Mouse (Mus musculus) natural killer cell, adult 2 months (primary cell): ENCODE results near the gene Cmtm4.
"Not testable (repeated sequence)": the region's sequence is repeated elsewhere in the genome, so short reads cannot be mapped to it uniquely, and the experiment has no call there.

Experiments used
- DNase-seq, 2 experiments: peaks; one replicate each; pipeline ENCODE4 v3.0.0; 2022; ENCODE audit warnings: low spot score in 2 of 2

The Cmtm4 gene

DNA sequence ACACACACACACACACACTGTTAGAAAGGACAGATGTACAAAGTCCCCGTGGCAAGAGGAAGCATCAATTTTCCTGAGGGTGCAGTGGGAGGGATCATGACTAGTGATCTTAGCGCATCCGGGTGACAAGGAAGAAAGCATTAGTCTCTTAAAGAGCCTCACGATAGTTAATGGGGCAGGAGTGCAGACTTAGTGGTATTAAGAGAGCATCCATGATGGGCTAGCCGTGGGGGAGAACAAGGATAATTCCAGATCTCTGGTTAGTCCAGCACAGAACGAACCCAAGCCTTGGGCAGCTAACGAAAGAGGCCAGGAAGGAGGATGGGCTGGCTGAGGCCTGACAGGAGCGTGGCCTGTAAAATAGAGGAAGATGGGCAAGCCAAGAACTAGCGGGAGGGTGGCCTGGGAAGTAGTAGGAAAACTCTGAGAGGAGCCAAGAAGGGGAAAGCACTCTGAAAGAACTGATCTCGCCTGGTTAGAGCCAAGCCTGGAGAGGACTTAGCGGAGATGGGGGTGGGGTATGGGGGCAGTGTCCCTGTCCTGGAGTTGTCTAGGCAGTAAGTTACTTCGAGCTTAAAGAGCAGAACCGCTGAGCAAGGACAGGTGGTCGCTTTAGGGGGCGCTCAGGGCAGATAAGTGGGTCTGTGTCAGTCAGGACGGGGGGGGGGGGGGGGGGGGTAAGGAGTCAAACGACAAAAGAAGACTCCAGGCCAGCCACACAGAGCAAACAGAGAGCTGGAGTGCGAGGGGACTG, 56.2 kb downstream of the Cmtm4 start, which contains the start of gene Cmtm3:
Cmtm3 (plus strand) TSS at position 182 of the 754 bp plus-strand sequence.
- DNase-seq = no peak

DNA sequence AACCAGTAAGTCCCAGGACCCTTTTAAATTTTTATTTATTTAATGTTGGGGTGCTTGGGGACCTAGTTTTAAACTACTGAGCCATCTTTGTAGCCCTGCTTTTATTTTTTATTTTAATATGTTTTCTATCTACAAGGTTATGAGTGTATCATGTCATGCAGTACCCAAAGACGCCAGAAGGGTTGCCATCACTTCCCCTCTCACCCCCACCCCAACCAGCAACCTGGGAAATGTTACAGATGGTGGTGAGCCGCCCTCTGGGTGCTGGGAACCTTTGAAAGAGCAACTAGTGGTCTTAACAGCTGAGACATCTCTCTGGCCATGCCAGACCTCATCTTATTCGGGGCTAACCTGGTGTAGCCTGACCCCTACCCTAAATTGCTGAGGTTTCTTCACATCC, 57.7 kb downstream of the Cmtm4 start:
- DNase-seq = peak in 1 of 2 experiments; percentile 15

DNA sequence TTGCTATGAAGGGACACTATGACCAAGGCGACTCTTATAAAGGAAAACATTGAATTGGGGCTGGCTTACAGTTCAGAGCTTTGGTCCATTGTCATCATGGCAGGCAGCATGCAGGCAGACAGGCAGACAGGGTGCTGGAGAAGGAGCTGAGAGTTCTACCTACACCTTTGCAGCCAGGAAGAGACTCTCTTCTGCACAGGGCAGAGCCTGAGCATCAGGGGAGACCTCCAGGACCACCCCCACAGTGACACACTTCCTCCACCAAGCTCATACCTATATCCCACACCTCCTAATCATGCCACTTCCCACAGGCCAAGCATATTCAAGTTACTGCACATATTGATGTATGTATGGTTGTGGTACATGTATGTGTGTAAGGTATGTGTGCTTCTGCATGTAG, 58.8 kb downstream of the Cmtm4 start:
- DNase-seq = no peak

DNA sequence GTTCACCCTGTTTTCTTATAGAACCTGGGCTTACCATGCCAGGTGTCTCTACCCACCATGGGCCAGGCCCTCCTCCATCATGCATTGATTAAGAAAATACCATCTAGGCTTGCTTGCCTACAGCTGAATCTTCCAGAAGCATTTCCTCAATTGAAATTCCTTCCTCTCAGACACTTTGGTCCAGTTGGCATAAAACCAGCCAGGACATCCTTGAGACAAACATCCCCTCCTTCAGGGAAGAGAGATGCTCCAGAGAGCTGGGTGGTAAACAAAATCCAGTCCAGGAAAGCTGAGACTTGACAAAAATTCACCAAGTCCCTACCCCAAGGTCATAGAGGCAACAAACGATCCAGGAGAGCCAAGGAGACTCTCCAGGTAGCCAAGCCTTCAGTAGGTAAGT, 61.4 kb downstream of the Cmtm4 start:
- no peak for DNase-seq

DNA sequence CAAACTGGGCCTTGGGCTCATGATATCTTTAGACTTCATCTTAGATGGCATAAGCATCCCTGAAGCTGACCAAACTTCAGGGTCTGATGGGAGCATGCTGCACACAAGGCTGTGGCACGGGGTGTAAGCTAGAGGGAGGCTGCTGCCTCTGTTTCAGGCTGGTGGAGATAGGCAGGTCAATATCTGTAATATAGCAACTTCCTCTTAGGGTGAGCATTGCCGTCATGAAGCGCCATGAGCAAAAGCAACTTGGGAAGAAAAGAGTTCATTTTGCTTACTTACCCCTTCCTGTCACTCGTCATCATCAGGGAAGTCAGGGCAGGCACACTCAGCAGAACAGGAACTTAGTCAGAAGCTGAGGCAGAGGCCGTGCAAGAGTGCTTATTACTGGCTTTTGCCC, 61.8 kb downstream of the Cmtm4 start:
- DNase-seq = no peak

DNA sequence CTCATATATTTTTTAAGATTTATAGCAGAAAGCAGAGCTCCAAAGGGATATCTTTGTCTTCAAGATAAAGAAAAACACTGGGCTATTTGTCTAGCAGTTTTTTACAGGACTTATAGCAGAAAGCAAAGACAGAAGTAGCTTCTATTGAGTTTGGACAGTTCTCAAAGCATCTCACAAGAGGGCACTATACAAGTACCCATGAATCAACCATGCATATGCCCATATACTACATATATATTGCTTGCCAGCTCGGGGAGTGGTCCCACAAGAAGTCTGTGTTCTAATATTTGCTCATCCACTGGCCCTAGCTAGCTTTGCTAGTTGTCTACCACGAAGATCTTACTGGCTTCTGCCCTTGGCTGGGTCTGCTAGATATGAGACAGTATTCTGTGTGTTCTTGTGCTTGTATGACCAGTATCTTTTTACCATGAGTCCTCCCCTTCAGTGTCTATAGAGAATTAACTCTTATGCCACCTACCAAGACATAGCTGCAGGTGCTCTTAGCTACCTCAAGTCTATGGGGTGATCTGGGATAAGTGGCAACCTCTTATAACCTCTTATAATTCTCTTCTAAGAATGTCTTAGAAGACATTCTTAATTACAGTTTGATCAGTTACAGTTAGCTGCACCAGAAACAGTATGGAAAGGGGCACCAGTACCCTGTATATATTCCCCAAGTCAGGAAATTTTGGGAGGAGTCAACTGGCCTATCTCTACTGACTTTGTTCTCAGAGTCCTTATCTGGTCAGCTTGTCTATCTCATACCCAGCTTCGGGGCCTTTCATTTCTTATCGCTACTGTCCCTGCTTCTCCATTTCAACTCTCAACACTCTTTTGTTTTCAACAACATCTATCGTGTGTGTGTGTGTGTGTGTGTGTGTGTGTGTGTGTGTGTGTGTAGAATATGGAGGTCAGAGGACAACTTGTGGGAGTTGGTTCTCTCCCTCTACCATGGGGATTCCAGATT, 62.7 kb downstream of the Cmtm4 start:
- DNase-seq = no peak

DNA sequence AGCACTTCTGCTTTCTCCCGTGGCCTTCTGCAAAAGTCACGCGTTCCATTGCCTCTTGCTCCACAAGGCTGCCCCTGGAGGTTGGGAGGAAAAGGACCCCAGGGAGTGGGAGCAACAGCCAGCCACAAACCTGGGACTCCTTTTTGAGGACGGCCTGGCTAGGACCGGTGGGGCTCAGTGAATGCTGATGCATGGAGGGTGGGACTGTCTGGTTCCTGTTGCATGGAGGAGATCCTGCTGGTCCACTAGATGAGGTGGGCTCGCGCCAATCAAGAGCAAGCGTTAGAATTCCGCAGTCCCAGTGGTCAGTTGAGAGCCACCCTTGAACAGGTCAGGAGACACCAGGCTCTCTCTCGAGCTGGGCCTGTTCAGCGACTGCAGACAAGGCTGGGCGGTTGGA, 73.7 kb downstream of the Cmtm4 start, which contains the start of gene Cmtm2b:
Cmtm2b (plus strand) TSS at position 301 of the 400 bp plus-strand sequence.
- not testable (repeated sequence) for DNase-seq

DNA sequence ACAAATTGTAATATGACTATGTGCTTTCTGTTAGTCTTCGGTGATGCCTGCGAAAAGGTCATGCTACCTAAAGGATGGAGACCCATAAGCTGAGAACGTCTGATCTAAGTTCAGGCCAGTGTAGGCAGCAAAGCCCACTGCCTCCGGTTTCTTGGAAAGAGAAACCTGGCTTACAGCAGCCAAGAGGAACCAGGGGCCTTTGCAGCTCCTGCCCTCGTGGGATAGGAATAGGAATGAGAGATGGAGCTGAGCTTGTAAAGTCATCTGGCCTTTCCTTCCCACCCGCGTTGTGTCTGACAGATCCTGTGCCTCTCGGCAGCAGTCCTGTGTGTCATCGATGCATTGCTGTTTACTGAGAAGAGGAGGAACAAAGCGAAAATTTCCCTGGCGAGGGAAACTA, 74.3 kb downstream of the Cmtm4 start, which contains the start of gene Gm11020:
Gm11020 (plus strand) TSS at position 301 of the 400 bp plus-strand sequence.
- DNase-seq = not testable (repeated sequence)

DNA sequence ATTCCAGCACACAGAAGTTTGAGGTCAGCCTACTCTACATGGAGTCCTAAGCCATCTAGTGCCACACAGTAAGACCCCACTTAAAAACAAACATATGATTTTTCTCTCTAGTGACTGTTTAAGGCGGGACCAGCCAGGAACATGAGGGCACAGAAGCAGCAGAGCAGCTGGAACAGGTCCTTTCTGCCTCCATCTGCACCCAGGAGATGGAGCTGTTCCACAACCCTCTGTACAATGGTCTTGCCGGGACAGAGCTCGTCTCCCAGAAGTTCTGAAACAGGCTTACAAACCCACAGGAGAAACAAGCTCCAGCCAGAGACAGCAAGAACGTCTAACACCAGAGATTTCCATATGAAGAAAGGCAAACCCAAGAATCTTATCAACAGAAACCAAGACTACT, 82.3 kb downstream of the Cmtm4 start:
- no peak for DNase-seq

DNA sequence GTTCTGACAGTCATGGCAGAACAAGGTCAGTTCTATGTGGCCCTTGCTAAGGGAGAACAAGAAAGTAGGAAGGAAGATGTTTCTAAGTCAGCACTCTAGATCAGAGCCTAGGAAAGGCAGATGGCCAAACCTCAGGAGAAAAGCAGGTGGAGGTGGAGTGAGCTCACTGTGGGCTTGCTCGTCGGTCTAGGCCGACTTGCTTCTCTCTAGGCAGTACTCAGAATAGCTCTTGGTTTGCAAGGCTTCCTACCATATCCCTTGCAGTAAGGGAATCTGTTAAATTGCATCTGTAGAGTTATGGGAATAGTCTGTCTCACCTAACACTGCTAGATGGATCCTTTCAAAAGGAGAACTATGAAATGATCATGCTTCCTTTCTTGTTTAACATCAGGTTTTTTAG, 83.6 kb downstream of the Cmtm4 start:
- not testable (repeated sequence) for DNase-seq

DNA sequence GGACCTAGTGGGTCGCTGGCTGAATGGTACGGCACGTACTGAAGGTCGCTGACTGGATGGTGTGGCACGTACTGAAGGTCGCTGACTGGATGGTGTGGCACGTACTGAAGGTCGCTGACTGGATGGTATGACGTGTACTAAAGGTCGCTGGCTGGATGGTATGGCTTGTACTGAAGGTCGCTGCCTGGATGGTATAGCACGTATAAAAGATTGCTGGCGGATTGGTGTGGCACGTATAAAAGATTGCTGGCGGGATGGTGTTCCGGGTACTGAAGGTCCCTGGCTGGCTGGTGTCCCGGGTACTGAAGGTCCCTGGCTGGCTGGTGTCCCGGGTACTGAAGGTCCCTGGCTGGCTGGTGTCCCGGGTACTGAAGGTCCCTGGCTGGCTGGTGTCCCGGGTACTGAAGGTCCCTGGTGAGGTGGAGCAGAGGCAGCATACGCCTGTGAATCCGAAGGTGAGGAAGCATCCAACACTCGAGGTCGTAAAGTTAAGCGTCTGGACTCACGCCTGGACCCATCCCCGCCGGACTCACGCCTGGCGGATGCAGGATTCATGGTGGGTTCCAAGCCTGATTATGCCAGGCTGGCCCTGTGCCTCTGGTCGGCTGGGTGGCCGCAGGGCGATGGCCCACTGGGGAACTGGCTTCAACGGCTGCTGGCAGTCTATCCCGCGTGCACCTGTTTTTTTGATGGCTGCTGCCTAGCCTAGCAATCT, 86.0 kb downstream of the Cmtm4 start, which contains the start of the genes Gm45711 and Cmtm1:
Gm45711 (minus strand) TSS at position 641 of the 715 bp plus-strand sequence.
Cmtm1 (minus strand) TSS at position 705 of the 715 bp plus-strand sequence.
- not testable (repeated sequence) for DNase-seq

DNA sequence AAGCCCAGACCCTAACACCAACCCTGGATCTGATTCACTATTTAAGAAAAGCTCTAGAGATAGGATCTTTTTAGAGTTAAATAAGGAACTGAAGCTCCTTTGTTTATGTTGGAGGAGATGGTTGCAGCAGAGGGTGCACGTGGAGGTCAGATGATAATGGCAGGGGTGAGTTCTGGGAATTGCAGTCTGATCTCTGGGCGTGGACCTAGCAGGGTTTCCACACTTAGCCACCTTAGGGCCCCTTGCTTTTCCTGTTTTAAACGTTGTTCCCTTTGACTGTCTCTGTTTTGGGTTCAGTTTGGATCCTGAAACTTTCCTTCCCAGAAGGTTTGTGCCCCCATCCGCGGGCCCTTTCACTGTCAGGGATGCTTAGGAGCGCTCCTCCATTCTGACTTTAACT, 87.3 kb downstream of the Cmtm4 start:
- DNase-seq = not testable (repeated sequence)

DNA sequence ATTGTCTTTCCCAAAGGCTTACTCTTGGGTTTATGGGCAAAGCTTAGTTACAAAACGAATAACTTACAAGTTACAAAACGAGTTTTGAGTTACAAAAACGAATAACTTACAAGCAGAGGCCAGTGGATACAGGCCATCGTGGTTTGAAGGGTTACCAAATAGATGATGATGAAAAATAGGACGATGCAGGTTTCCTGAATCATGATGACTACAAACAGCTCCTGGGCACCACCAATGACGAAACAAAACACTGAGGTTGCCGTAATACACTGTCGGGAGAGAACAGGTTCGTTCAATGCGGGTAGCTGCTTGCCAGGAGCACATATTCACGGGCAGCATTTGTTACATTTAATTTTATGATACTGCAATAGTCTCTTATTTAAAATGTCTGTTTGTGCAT, 90.6 kb downstream of the Cmtm4 start:
- DNase-seq = no peak

DNA sequence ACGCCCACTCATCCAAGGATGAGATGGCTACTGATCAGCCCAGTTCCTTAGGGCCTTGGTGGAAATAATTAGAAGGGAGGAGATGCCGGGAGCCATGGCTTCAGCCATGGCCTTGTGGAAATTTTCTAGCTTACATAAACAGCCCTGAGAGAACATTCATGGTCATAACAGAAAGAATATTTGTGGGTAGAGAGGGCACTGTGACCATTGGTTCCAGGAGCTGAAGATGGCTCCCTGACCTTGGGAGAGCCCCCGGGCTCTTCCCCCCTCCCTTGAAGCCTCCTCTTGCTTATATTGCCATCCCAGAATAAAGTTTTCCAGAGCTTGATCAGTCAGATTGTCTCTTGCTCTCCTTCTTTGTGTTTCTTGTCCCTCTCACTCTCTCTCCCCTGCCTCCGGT, 93.1 kb downstream of the Cmtm4 start:
- not testable (repeated sequence) for DNase-seq

DNA sequence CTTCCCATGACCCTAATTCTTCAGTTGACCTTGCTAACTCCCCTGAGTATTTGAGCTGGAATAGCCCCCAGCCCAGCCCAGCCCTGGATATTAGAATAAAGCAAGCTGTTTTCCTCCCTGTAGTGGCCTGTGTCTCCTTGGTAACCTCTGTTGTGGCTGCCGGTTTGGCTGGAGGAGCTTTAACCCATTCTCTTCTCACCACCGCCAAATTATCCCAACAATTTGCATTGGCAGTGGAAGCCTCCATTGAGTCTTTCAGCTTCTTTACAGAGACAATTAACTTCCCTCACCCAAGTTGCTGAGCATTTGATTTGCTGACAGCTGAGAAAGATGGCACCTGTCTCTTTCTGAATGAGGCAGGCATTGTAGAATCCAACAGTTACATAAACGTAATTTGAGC, 94.0 kb downstream of the Cmtm4 start:
- DNase-seq = not testable (repeated sequence)
